Mouse (Mus musculus): ENCODE data around the gene Tenm2. TPM values are rescaled to one million over a fixed set of nuclear protein-coding genes. Genes with fewer than 3 reads are reported as not detected.
A peak's percentile ranks its signal among the peaks of the same experiment; 100 is the strongest.

Tenm2 gene
- polyA plus RNA-seq, 1 experiment from 2014 or later = 3.4 TPM

GRCm38 (mm10) chr11:36009281-36010208 is 1226.2 kb downstream of the Tenm2 start:
- Histone ChIP-seq H3K4me3 (ENCODE audit: low read depth, low read length) (no peak overlapping the region), H3K36me3 (ENCODE audit: control insufficient read depth, insufficient read depth, low read length) (no peaks in the 10 kb centered on the region), H3K9ac (ENCODE audit: low read depth, low read length) (no peak overlapping the region), H3K27ac (replicated peaks; ENCODE audit: low read depth, low read length) (no peak overlapping the region), H3K4me1 (ENCODE audit: control insufficient read depth, insufficient read depth, low read length) (no peaks in the 10 kb centered on the region), H3K4me2 (ENCODE audit: low read depth, low read length) (no peak overlapping the region), H3K9me3 (ENCODE audit: control insufficient read depth, low read length) (no peaks in the 10 kb centered on the region), H3K27me3 (replicated peaks; ENCODE audit: control insufficient read depth, insufficient read depth, low read length) (no peaks in the 10 kb centered on the region)
- 47% methylated on average over 11 of the region's 11 CpGs for WGBS
- DNase-seq (ENCODE audit: low spot score) (peak; percentile 48), ATAC-seq (ENCODE audit: low read depth) (peak; percentile 76; the same call in 1 of the 2 replicates)

- ATAC-seq (ENCODE audit: low read depth) (no peak), DNase-seq (ENCODE audit: low spot score) (no peak)
- Histone ChIP-seq H3K9me3 (ENCODE audit: control insufficient read depth, low read length) (no peaks in the 10 kb centered on the region), H3K4me2 (ENCODE audit: low read depth, low read length) (no peak overlapping the region), H3K4me3 (ENCODE audit: low read depth, low read length) (no peak overlapping the region), H3K36me3 (ENCODE audit: control insufficient read depth, insufficient read depth, low read length) (no peaks in the 10 kb centered on the region), H3K27me3 (replicated peaks; ENCODE audit: control insufficient read depth, insufficient read depth, low read length) (peaks cover 21% of the 10 kb centered on the region), H3K9ac (ENCODE audit: low read depth, low read length) (no peak overlapping the region), H3K4me1 (ENCODE audit: control insufficient read depth, insufficient read depth, low read length) (no peaks in the 10 kb centered on the region), H3K27ac (replicated peaks; ENCODE audit: low read depth, low read length) (no peak overlapping the region)
- 33% methylated on average over 4 of the region's 4 CpGs for WGBS
Measured at GRCm38 (mm10) chr11:36002900-36003299, 1232.9 kb downstream of the Tenm2 start.

GRCm38 (mm10) chr11:36001282-36001970 is 1234.3 kb downstream of the Tenm2 start:
- ATAC-seq (ENCODE audit: low read depth) (peak; percentile 91), DNase-seq (ENCODE audit: low spot score) (peak; percentile 96)
- H3K27ac ChIP-seq (replicated peaks; ENCODE audit: low read depth, low read length) = no peak overlapping the region
- H3K4me2 ChIP-seq (ENCODE audit: low read depth, low read length) = peak overlapping the region; percentile 50
- 6% methylated on average over 28 of the region's 28 CpGs for WGBS
- peak overlapping the region; percentile 10; the same call in 1 of the 2 replicates for H3K9ac ChIP-seq (ENCODE audit: low read depth, low read length)
- H3K36me3 ChIP-seq (ENCODE audit: control insufficient read depth, insufficient read depth, low read length) = no peaks in the 10 kb centered on the region
- no peaks in the 10 kb centered on the region for H3K9me3 ChIP-seq (ENCODE audit: control insufficient read depth, low read length)
- no peaks in the 10 kb centered on the region for H3K4me1 ChIP-seq (ENCODE audit: control insufficient read depth, insufficient read depth, low read length)
- peaks cover 21% of the 10 kb centered on the region for H3K27me3 ChIP-seq (replicated peaks; ENCODE audit: control insufficient read depth, insufficient read depth, low read length)
- H3K4me3 ChIP-seq (ENCODE audit: low read depth, low read length) = peak overlapping the region; percentile 29

- Histone ChIP-seq H3K4me3 (ENCODE audit: low read depth, low read length) (peak overlapping the region; percentile 29), H3K36me3 (ENCODE audit: control insufficient read depth, insufficient read depth, low read length) (no peaks in the 10 kb centered on the region), H3K9me3 (ENCODE audit: control insufficient read depth, low read length) (no peaks in the 10 kb centered on the region), H3K4me2 (ENCODE audit: low read depth, low read length) (peak overlapping the region; percentile 50), H3K27me3 (replicated peaks; ENCODE audit: control insufficient read depth, insufficient read depth, low read length) (peaks cover 21% of the 10 kb centered on the region), H3K4me1 (ENCODE audit: control insufficient read depth, insufficient read depth, low read length) (no peaks in the 10 kb centered on the region), H3K27ac (replicated peaks; ENCODE audit: low read depth, low read length) (no peak overlapping the region), H3K9ac (ENCODE audit: low read depth, low read length) (no peak overlapping the region; the same call in 1 of the 2 replicates)
- DNase-seq (ENCODE audit: low spot score) (no peak), ATAC-seq (ENCODE audit: low read depth) (peak; percentile 8; the same call in 1 of the 2 replicates)
- WGBS = 5% methylated on average over 9 of the region's 10 CpGs
Measured at GRCm38 (mm10) chr11:36000585-36001281, 1235.0 kb downstream of the Tenm2 start.

- no peaks in the 10 kb centered on the region for H3K36me3 ChIP-seq (ENCODE audit: control insufficient read depth, insufficient read depth, low read length)
- DNase-seq (ENCODE audit: low spot score) (no peak), ATAC-seq (ENCODE audit: low read depth) (peak; percentile 51; the same call in 1 of the 2 replicates)
- no peak overlapping the region for H3K9ac ChIP-seq (ENCODE audit: low read depth, low read length)
- no peak overlapping the region for H3K4me2 ChIP-seq (ENCODE audit: low read depth, low read length)
- 18% methylated on average over 4 of the region's 4 CpGs for WGBS
- no peak overlapping the region for H3K4me3 ChIP-seq (ENCODE audit: low read depth, low read length)
- H3K4me1 ChIP-seq (ENCODE audit: control insufficient read depth, insufficient read depth, low read length) = no peaks in the 10 kb centered on the region
- no peak overlapping the region for H3K27ac ChIP-seq (replicated peaks; ENCODE audit: low read depth, low read length)
- peaks cover 21% of the 10 kb centered on the region for H3K27me3 ChIP-seq (replicated peaks; ENCODE audit: control insufficient read depth, insufficient read depth, low read length)
- H3K9me3 ChIP-seq (ENCODE audit: control insufficient read depth, low read length) = 0 out of 2 replicates have a peak, but pooled peaks cover 4% of the 10 kb centered on the region
Measured at GRCm38 (mm10) chr11:36000038-36000437, 1235.7 kb downstream of the Tenm2 start.

GRCm38 (mm10) chr11:35998048-35998447 is 1237.7 kb downstream of the Tenm2 start:
- Histone ChIP-seq H3K4me3 (ENCODE audit: low read depth, low read length) (no peak overlapping the region), H3K27me3 (replicated peaks; ENCODE audit: control insufficient read depth, insufficient read depth, low read length) (peaks cover 17% of the 10 kb centered on the region), H3K27ac (replicated peaks; ENCODE audit: low read depth, low read length) (no peak overlapping the region), H3K4me2 (ENCODE audit: low read depth, low read length) (no peak overlapping the region), H3K9ac (ENCODE audit: low read depth, low read length) (no peak overlapping the region), H3K36me3 (ENCODE audit: control insufficient read depth, insufficient read depth, low read length) (no peaks in the 10 kb centered on the region), H3K4me1 (ENCODE audit: control insufficient read depth, insufficient read depth, low read length) (no peaks in the 10 kb centered on the region), H3K9me3 (ENCODE audit: control insufficient read depth, low read length) (0 out of 2 replicates have a peak, but pooled peaks cover 4% of the 10 kb centered on the region)
- WGBS = 68% methylated on average over 12 of the region's 12 CpGs
- ATAC-seq (ENCODE audit: low read depth) (no peak), DNase-seq (ENCODE audit: low spot score) (no peak)

- H3K4me3 ChIP-seq (ENCODE audit: low read depth, low read length) = no peak overlapping the region
- ATAC-seq (ENCODE audit: low read depth) = no peak
- no peaks in the 10 kb centered on the region for H3K4me1 ChIP-seq (ENCODE audit: control insufficient read depth, insufficient read depth, low read length)
Measured at GRCm38 (mm10) chr11:35995310-35995709, 1240.5 kb downstream of the Tenm2 start.

GRCm38 (mm10) chr11:35991846-35992245 is 1243.9 kb downstream of the Tenm2 start:
- Histone ChIP-seq H3K36me3 (ENCODE audit: control insufficient read depth, insufficient read depth, low read length) (no peaks in the 10 kb centered on the region), H3K9ac (ENCODE audit: low read depth, low read length) (no peak overlapping the region), H3K27ac (replicated peaks; ENCODE audit: low read depth, low read length) (no peak overlapping the region), H3K9me3 (ENCODE audit: control insufficient read depth, low read length) (0 out of 2 replicates have a peak, but pooled peaks cover 4% of the 10 kb centered on the region), H3K4me2 (ENCODE audit: low read depth, low read length) (no peak overlapping the region), H3K27me3 (replicated peaks; ENCODE audit: control insufficient read depth, insufficient read depth, low read length) (no peaks in the 10 kb centered on the region; the same call in 1 of the 2 replicates), H3K4me3 (ENCODE audit: low read depth, low read length) (no peak overlapping the region), H3K4me1 (ENCODE audit: control insufficient read depth, insufficient read depth, low read length) (no peaks in the 10 kb centered on the region)
- ATAC-seq (ENCODE audit: low read depth) (peak; percentile 89; the same call in 1 of the 2 replicates), DNase-seq (ENCODE audit: low spot score) (no peak)
- WGBS = 74% methylated on average over 2 of the region's 2 CpGs

More at GRCm38 (mm10) chr11:35995310-35995709, 1240.5 kb downstream of the Tenm2 start:
- H3K9me3 ChIP-seq (ENCODE audit: control insufficient read depth, low read length) = 0 out of 2 replicates have a peak, but pooled peaks cover 4% of the 10 kb centered on the region
- 0 out of 2 replicates have a peak, but pooled peaks cover 4% of the 10 kb centered on the region for H3K27me3 ChIP-seq (replicated peaks; ENCODE audit: control insufficient read depth, insufficient read depth, low read length)
- DNase-seq (ENCODE audit: low spot score) = no peak
- H3K36me3 ChIP-seq (ENCODE audit: control insufficient read depth, insufficient read depth, low read length) = no peaks in the 10 kb centered on the region
- H3K9ac ChIP-seq (ENCODE audit: low read depth, low read length) = no peak overlapping the region
- no peak overlapping the region for H3K27ac ChIP-seq (replicated peaks; ENCODE audit: low read depth, low read length)
- H3K4me2 ChIP-seq (ENCODE audit: low read depth, low read length) = no peak overlapping the region

All from embryonic facial prominence, embryonic 14.5 days (tissue).